Mouse (Mus musculus) CH12.LX (cell line): ENCODE measurements around the gene Alcam. TPM values are rescaled to one million over a fixed set of nuclear protein-coding genes. Genes with fewer than 3 reads are reported as not detected.
A peak's percentile ranks its signal among the peaks of the same experiment; 100 is the strongest.

Source experiments
- DNase-seq: peaks from one replicate; pipeline ENCODE4 v3.0.0-alpha.2; 2013; ENCODE audit errors: extremely low read depth
- H3K27ac ChIP-seq: 2 replicates; pipeline ENCODE4 v1.5.1; 2012; ENCODE audit warnings: low read depth, mild to moderate bottlenecking, control low read depth, moderate library complexity; ENCODE audit not compliant: insufficient read depth
- H3K27me3 ChIP-seq: replicated peaks from 2 replicates; pipeline ENCODE3; 2012; ENCODE audit warnings: inconsistent platforms
- H3K36me3 ChIP-seq, 2 experiments: replicated peaks in 1 of 2; 2 replicates each; pipeline versions ENCODE3 to v1.6.1; 2012; ENCODE audit warnings: inconsistent platforms in 1 of 2, low read length in 1 of 2, mild to moderate bottlenecking in 1 of 2, mixed read lengths in 1 of 2, moderate library complexity in 1 of 2; ENCODE audit not compliant: control insufficient read depth in 1 of 2, insufficient read depth in 1 of 2
- H3K4me1 ChIP-seq, 2 experiments: 2 replicates each; pipeline ENCODE4 v1.6.1; 2012; ENCODE audit warnings: inconsistent platforms in 1 of 2, moderate library complexity in 1 of 2; ENCODE audit not compliant: insufficient read depth in 2 of 2, control insufficient read depth in 1 of 2
- H3K4me2 ChIP-seq: 2 replicates; pipeline ENCODE4 v1.6.1; 2012; ENCODE audit warnings: low read depth, mild to moderate bottlenecking, control low read depth; ENCODE audit not compliant: poor library complexity, insufficient read depth, severe bottlenecking
- H3K4me3 ChIP-seq, 3 experiments: fragments of 150-350 bp in 1 of 3; sonication (generic) in 1 of 3; replicated peaks in 1 of 3; 2 replicates each; pipeline versions ENCODE3 to v1.5.1; 2011 to 2012; ENCODE audit warnings: low read depth in 2 of 3, low read length in 2 of 3, mild to moderate bottlenecking in 2 of 3, moderate library complexity in 2 of 3, control low read depth in 1 of 3, improper control_type of control experiment in 1 of 3, inconsistent platforms in 1 of 3, mixed read lengths in 1 of 3; ENCODE audit not compliant: poor library complexity in 1 of 3
- H3K79me2 ChIP-seq: replicated peaks from 2 replicates; pipeline ENCODE4 v1.6.1; 2012; ENCODE audit warnings: mild to moderate bottlenecking, moderate library complexity; ENCODE audit not compliant: control insufficient read depth, poor library complexity, insufficient read depth, severe bottlenecking; ENCODE audit errors: extremely low read depth
- H3K9ac ChIP-seq: 2 replicates; pipeline ENCODE4 v1.6.1; 2012; ENCODE audit warnings: low read depth, mild to moderate bottlenecking, control low read depth, moderate library complexity; ENCODE audit not compliant: insufficient read depth
- H3K9me3 ChIP-seq: replicated peaks from 2 replicates; pipeline ENCODE3; 2012; ENCODE audit warnings: low read length, inconsistent platforms, mixed read lengths
- BHLHE40 ChIP-seq: IDR thresholded peaks from 2 replicates; pipeline ENCODE4 v1.6.1; 2011; ENCODE audit warnings: mild to moderate bottlenecking, low read depth, low read length, improper control_type of control experiment
- CHD2 ChIP-seq: IDR thresholded peaks from 2 replicates; pipeline ENCODE4 v1.6.1; 2011; ENCODE audit warnings: low read length, improper control_type of control experiment
- CTCF ChIP-seq, 2 experiments: IDR thresholded peaks in 1 of 2; conservative IDR thresholded peaks in 1 of 2; 2 replicates each; pipeline ENCODE4 v1.5.1; 2011 to 2012; ENCODE audit warnings: low read depth in 2 of 2, low read length in 2 of 2, improper control_type of control experiment in 1 of 2, inconsistent platforms in 1 of 2, mild to moderate bottlenecking in 1 of 2, moderate library complexity in 1 of 2
- E2F4 ChIP-seq: IDR thresholded peaks from 2 replicates; pipeline ENCODE4 v1.6.1; 2011; ENCODE audit warnings: low read depth, low read length, improper control_type of control experiment; ENCODE audit not compliant: insufficient replicate concordance
- ELF1 ChIP-seq: IDR thresholded peaks from 2 replicates; pipeline ENCODE4 v1.6.1; 2014; ENCODE audit warnings: low read depth, mild to moderate bottlenecking, inconsistent platforms, low read length, improper control_type of control experiment
- ETS1 ChIP-seq: conservative IDR thresholded peaks from 2 replicates; pipeline ENCODE4 v1.6.1; 2012; ENCODE audit warnings: low read depth, mild to moderate bottlenecking, inconsistent platforms, low read length, improper control_type of control experiment, moderate library complexity
- GABPA ChIP-seq: IDR thresholded peaks from 2 replicates; pipeline ENCODE4 v1.6.1; 2012; ENCODE audit warnings: low read depth, low read length, improper control_type of control experiment, inconsistent platforms; ENCODE audit not compliant: insufficient replicate concordance
- HCFC1 ChIP-seq: IDR thresholded peaks from 2 replicates; pipeline ENCODE4 v1.6.1; 2012; ENCODE audit warnings: low read depth, mild to moderate bottlenecking, inconsistent platforms, low read length, improper control_type of control experiment
- IRF4 ChIP-seq: IDR thresholded peaks from 2 replicates; pipeline ENCODE4 v1.6.1; 2014; ENCODE audit warnings: low read depth, mild to moderate bottlenecking, inconsistent platforms, low read length, improper control_type of control experiment
- KAT2A ChIP-seq: IDR thresholded peaks from 2 replicates; pipeline ENCODE4 v1.6.1; 2012; ENCODE audit warnings: low read length, improper control_type of control experiment, inconsistent platforms; ENCODE audit not compliant: insufficient replicate concordance
- MXI1 ChIP-seq: IDR thresholded peaks from 2 replicates; pipeline ENCODE4 v1.6.1; 2011; ENCODE audit warnings: mild to moderate bottlenecking, low read depth, low read length, improper control_type of control experiment
- MYC ChIP-seq: IDR thresholded peaks from 2 replicates; pipeline ENCODE4 v1.6.1; 2011; ENCODE audit warnings: low read depth, mild to moderate bottlenecking, improper control_type of control experiment, low read length
- NELFE ChIP-seq: IDR thresholded peaks from 2 replicates; pipeline ENCODE4 v1.6.1; 2011; ENCODE audit warnings: low read depth, low read length, improper control_type of control experiment
- NRF1 ChIP-seq: IDR thresholded peaks from 2 replicates; pipeline ENCODE4 v1.6.1; 2014; ENCODE audit warnings: low read depth, mild to moderate bottlenecking, inconsistent platforms, low read length, improper control_type of control experiment, moderate library complexity
- POLR2A ChIP-seq: IDR thresholded peaks from 2 replicates; pipeline ENCODE4 v1.6.1; 2011; ENCODE audit warnings: low read depth, mild to moderate bottlenecking, improper control_type of control experiment, low read length
- POLR2AphosphoS2 ChIP-seq: IDR thresholded peaks from 2 replicates; pipeline ENCODE4 v1.6.1; 2011; ENCODE audit warnings: low read depth, low read length, improper control_type of control experiment
- RAD21 ChIP-seq: IDR thresholded peaks from 2 replicates; pipeline ENCODE4 v1.6.1; 2011; ENCODE audit warnings: low read depth, mild to moderate bottlenecking, low read length, improper control_type of control experiment, moderate library complexity
- RCOR1 ChIP-seq: conservative IDR thresholded peaks from 2 replicates; pipeline ENCODE4 v1.6.1; 2012; ENCODE audit warnings: low read depth, mild to moderate bottlenecking, inconsistent platforms, low read length, improper control_type of control experiment
- TCF12 ChIP-seq: IDR thresholded peaks from 2 replicates; pipeline ENCODE4 v1.6.1; 2014; ENCODE audit warnings: low read depth, mild to moderate bottlenecking, inconsistent platforms, low read length, improper control_type of control experiment
- USF2 ChIP-seq: conservative IDR thresholded peaks from 2 replicates; pipeline ENCODE4 v1.6.1; 2011; ENCODE audit warnings: low read depth, low read length, improper control_type of control experiment
- ZMIZ1 ChIP-seq: IDR thresholded peaks from 2 replicates; pipeline ENCODE4 v1.6.1; 2012; ENCODE audit warnings: low read depth, mild to moderate bottlenecking, inconsistent platforms, low read length, improper control_type of control experiment
- dilution Hi-C: fragments of 300-500 bp; cut with MboI; formaldehyde crosslinking; loops from 2 replicates; pipeline ENCODE4 v1.14.3; 2020; ENCODE audit warnings: low sequenced_read_pairs; ENCODE audit not compliant: extremely low pct_unique_long_range_greater_than_20kb, extremely low pct_ligation_motif_present
- in situ Hi-C: fragments of 300-500 bp; cut with MboI; formaldehyde crosslinking; loops from 3 replicates; pipeline ENCODE4 v1.14.3; 2019; ENCODE audit warnings: low sequenced_read_pairs, low pct_ligation_motif_present, low pct_unique_long_range_greater_than_20kb, mixed read lengths
- polyA plus RNA-seq: library from polyadenylated mRNA; unstranded; fragments of >175 nt; gene quantifications from 2 replicates; pipeline ENCODE4 v1.2.1, GENCODE M21; 2012; ENCODE audit warnings: low read depth; ENCODE audit not compliant: insufficient read length
- total RNA-seq, 2 experiments: library from RNA; depleted of rRNA; stranded (reverse); fragments of 300-350 nt in 1 of 2; fragments of >200 nt in 1 of 2; gene quantifications; 2 replicates each; pipeline ENCODE4 v1.2.3; 2012 to 2014

Gene Alcam
- total and polyA plus RNA-seq, 3 experiments: 26.3 to 56.7 (median 54.6) TPM

DNA sequence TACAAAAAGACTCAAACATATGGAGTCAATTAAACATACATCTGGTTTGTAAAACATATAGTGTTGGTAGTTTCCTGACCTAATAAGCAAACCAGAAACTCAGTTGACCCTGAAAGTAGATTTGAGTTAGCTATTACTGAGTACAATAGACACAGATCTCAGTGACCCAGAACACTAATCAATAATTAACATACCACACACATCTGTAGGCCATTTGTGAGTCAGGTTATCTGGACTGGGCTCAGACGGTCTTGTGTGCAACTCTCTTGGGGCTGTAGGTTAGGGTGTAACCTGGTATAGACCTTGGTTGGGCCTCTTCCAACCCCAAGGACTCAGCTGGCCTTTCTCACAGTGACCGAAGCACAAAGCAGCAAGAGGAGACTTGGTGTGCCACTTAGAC, 211.7 kb downstream of the Alcam start:
- no peaks in the 10 kb centered on the region for H3K9me3 ChIP-seq
- H3K9ac ChIP-seq: no peak overlapping the region
- H3K4me3 ChIP-seq: no peak overlapping the region
- no peak overlapping the region for H3K27ac ChIP-seq
- no peaks in the 10 kb centered on the region for H3K27me3 ChIP-seq
- TF ChIP-seq ELF1: no peak
- no peak for TF ChIP-seq BHLHE40
- no peak for TF ChIP-seq RAD21
- TF ChIP-seq GABPA: no peak
- TF ChIP-seq ZMIZ1: no peak
- TF ChIP-seq CHD2: no peak
- no peak for TF ChIP-seq MYC
- no peak for TF ChIP-seq NRF1
- TF ChIP-seq RCOR1: no peak
- no peak for TF ChIP-seq POLR2AphosphoS2
- no peak for TF ChIP-seq CTCF (conservative IDR thresholded peaks at IDR 0.05 in 1 of 2, IDR thresholded peaks at IDR 0.05 in 1 of 2; ENCODE audit: low read depth in 2 of 2, low read length in 2 of 2)
- no peak for TF ChIP-seq E2F4
- no peak for TF ChIP-seq NELFE
- TF ChIP-seq TCF12: no peak
- TF ChIP-seq MXI1: no peak
- TF ChIP-seq USF2: no peak
- TF ChIP-seq HCFC1: no peak
- no peak for TF ChIP-seq IRF4
- TF ChIP-seq KAT2A: no peak
- H3K79me2 ChIP-seq: no peaks in the 10 kb centered on the region
- no peaks in the 10 kb centered on the region for H3K4me1 ChIP-seq
- DNase-seq: no peak
- in situ Hi-C loops (no loop called here), dilution Hi-C loops (no loop called here)
- H3K4me2 ChIP-seq: no peak overlapping the region
- no peaks in the 10 kb centered on the region for H3K36me3 ChIP-seq

DNA sequence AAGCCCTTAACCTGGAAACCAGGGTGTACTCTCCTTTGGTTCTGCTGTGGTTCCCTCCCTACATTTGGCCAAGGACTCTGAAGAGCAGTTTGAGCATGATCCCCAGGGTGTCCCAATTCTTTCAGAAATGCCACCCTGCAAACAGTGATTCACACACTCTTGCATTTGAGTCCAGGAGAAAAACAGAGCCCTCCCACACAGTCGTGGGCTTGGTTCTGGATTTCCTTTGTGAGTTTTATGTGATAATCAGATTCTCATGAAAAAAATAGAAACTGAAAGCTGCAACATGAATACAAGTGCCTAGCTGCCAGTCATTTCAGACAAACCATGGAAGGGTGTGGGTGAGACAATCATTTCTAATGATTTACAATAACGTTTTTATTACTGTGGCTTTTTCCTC, 223.9 kb downstream of the Alcam start:
- Histone ChIP-seq H3K27me3 (no peaks in the 10 kb centered on the region), H3K36me3 (no peaks in the 10 kb centered on the region), H3K27ac (no peak overlapping the region), H3K4me3 (no peak overlapping the region), H3K79me2 (no peaks in the 10 kb centered on the region), H3K4me2 (peak overlapping the region; percentile 56; the same call in 1 of the 2 replicates), H3K9ac (no peak overlapping the region), H3K4me1 (no peaks in the 10 kb centered on the region), H3K9me3 (no peaks in the 10 kb centered on the region)
- dilution Hi-C loops: no loop called here
- TF ChIP-seq USF2: no peak
- TF ChIP-seq POLR2A: no peak
- TF ChIP-seq ETS1: no peak
- TF ChIP-seq CHD2: no peak
- in situ Hi-C loops: loop anchor here (10.0 kb wide), 1 partner anchor 225 kb away; the partner anchor contains the start of gene Alcam
- DNase-seq: no peak
